Mouse (Mus musculus): ENCODE measurements at regions not wholly inside any gene's neighbourhood (a gene's known extent, or its start where the extent isn't known, plus 50 kb on each side); places are given as distances from the start of the nearest gene placed in this dataset.
A peak's percentile ranks its signal among the peaks of the same experiment; 100 is the strongest.

- H3K4me1 ChIP-seq (ENCODE audit: control insufficient read depth, insufficient read depth, low read length): no peaks in the 10 kb centered on the region
- H3K9me3 ChIP-seq (ENCODE audit: control insufficient read depth, low read depth, low read length): peaks cover 2% of the 10 kb centered on the region; the same call in 1 of the 2 replicates
- H3K9ac ChIP-seq (replicated peaks; ENCODE audit: low read depth, low read length): no peak overlapping the region
- H3K36me3 ChIP-seq (ENCODE audit: control insufficient read depth, insufficient read depth, low read length): no peaks in the 10 kb centered on the region
- no peak overlapping the region for H3K4me3 ChIP-seq (ENCODE audit: low read depth, low read length)
- H3K27me3 ChIP-seq (ENCODE audit: control insufficient read depth, insufficient read depth, low read length): no peaks in the 10 kb centered on the region
- no peak overlapping the region for H3K4me2 ChIP-seq (replicated peaks; ENCODE audit: low read depth, low read length)
- no peak for ATAC-seq (ENCODE audit: insufficient number of reproducible peaks, insufficient read depth, low FRiP score, low read depth)
- 70% methylated on average over 3 of the region's 3 CpGs for WGBS
- no peak overlapping the region for H3K27ac ChIP-seq (ENCODE audit: low read length)
Measured at GRCm38 (mm10) chr6:143648501-143648900, 481.5 kb downstream of the Etnk1 start.

GRCm38 (mm10) chr6:143656576-143656975 is 489.6 kb downstream of the Etnk1 start:
- ATAC-seq (ENCODE audit: insufficient number of reproducible peaks, insufficient read depth, low FRiP score, low read depth): no peak
- Histone ChIP-seq H3K4me1 (ENCODE audit: control insufficient read depth, insufficient read depth, low read length) (no peaks in the 10 kb centered on the region), H3K4me2 (replicated peaks; ENCODE audit: low read depth, low read length) (no peak overlapping the region), H3K9me3 (ENCODE audit: control insufficient read depth, low read depth, low read length) (peaks cover 2% of the 10 kb centered on the region; the same call in 1 of the 2 replicates), H3K4me3 (ENCODE audit: low read depth, low read length) (no peak overlapping the region), H3K36me3 (ENCODE audit: control insufficient read depth, insufficient read depth, low read length) (no peaks in the 10 kb centered on the region), H3K9ac (replicated peaks; ENCODE audit: low read depth, low read length) (no peak overlapping the region), H3K27ac (ENCODE audit: low read length) (peak overlapping the region; percentile 35; the same call in 1 of the 2 replicates), H3K27me3 (ENCODE audit: control insufficient read depth, insufficient read depth, low read length) (no peaks in the 10 kb centered on the region)
- 54% methylated on average over 5 of the region's 5 CpGs for WGBS

GRCm38 (mm10) chr6:143660837-143661236 is 493.8 kb downstream of the Etnk1 start:
- 76% methylated on average over 3 of the region's 3 CpGs for WGBS
- Histone ChIP-seq H3K27ac (ENCODE audit: low read length) (no peak overlapping the region), H3K9ac (replicated peaks; ENCODE audit: low read depth, low read length) (no peak overlapping the region), H3K4me1 (ENCODE audit: control insufficient read depth, insufficient read depth, low read length) (no peaks in the 10 kb centered on the region), H3K27me3 (ENCODE audit: control insufficient read depth, insufficient read depth, low read length) (no peaks in the 10 kb centered on the region), H3K9me3 (ENCODE audit: control insufficient read depth, low read depth, low read length) (no peaks in the 10 kb centered on the region), H3K4me2 (replicated peaks; ENCODE audit: low read depth, low read length) (no peak overlapping the region), H3K36me3 (ENCODE audit: control insufficient read depth, insufficient read depth, low read length) (no peaks in the 10 kb centered on the region), H3K4me3 (ENCODE audit: low read depth, low read length) (no peak overlapping the region)
- no peak for ATAC-seq (ENCODE audit: insufficient number of reproducible peaks, insufficient read depth, low FRiP score, low read depth)

- WGBS: 85% methylated on average over 7 of the region's 7 CpGs
- Histone ChIP-seq H3K4me1 (ENCODE audit: control insufficient read depth, insufficient read depth, low read length) (no peaks in the 10 kb centered on the region), H3K36me3 (ENCODE audit: control insufficient read depth, insufficient read depth, low read length) (no peaks in the 10 kb centered on the region), H3K27me3 (ENCODE audit: control insufficient read depth, insufficient read depth, low read length) (no peaks in the 10 kb centered on the region), H3K4me3 (ENCODE audit: low read depth, low read length) (no peak overlapping the region), H3K9me3 (ENCODE audit: control insufficient read depth, low read depth, low read length) (no peaks in the 10 kb centered on the region), H3K27ac (ENCODE audit: low read length) (no peak overlapping the region), H3K4me2 (replicated peaks; ENCODE audit: low read depth, low read length) (no peak overlapping the region), H3K9ac (replicated peaks; ENCODE audit: low read depth, low read length) (no peak overlapping the region)
- no peak for ATAC-seq (ENCODE audit: insufficient number of reproducible peaks, insufficient read depth, low FRiP score, low read depth)
Measured at GRCm38 (mm10) chr6:143663306-143663705, 496.3 kb downstream of the Etnk1 start.

GRCm38 (mm10) chr6:143665374-143665773 is 498.4 kb downstream of the Etnk1 start:
- 84% methylated on average over 12 of the region's 12 CpGs for WGBS
- Histone ChIP-seq H3K9ac (replicated peaks; ENCODE audit: low read depth, low read length) (no peak overlapping the region), H3K9me3 (ENCODE audit: control insufficient read depth, low read depth, low read length) (no peaks in the 10 kb centered on the region), H3K27ac (ENCODE audit: low read length) (no peak overlapping the region), H3K4me2 (replicated peaks; ENCODE audit: low read depth, low read length) (no peak overlapping the region), H3K27me3 (ENCODE audit: control insufficient read depth, insufficient read depth, low read length) (no peaks in the 10 kb centered on the region), H3K4me1 (ENCODE audit: control insufficient read depth, insufficient read depth, low read length) (no peaks in the 10 kb centered on the region), H3K36me3 (ENCODE audit: control insufficient read depth, insufficient read depth, low read length) (no peaks in the 10 kb centered on the region), H3K4me3 (ENCODE audit: low read depth, low read length) (no peak overlapping the region)
- ATAC-seq (ENCODE audit: insufficient number of reproducible peaks, insufficient read depth, low FRiP score, low read depth): no peak

GRCm38 (mm10) chr6:143668551-143668950 is 501.5 kb downstream of the Etnk1 start:
- Histone ChIP-seq H3K36me3 (ENCODE audit: control insufficient read depth, insufficient read depth, low read length) (no peaks in the 10 kb centered on the region), H3K9ac (replicated peaks; ENCODE audit: low read depth, low read length) (no peak overlapping the region), H3K4me2 (replicated peaks; ENCODE audit: low read depth, low read length) (no peak overlapping the region), H3K4me3 (ENCODE audit: low read depth, low read length) (no peak overlapping the region), H3K4me1 (ENCODE audit: control insufficient read depth, insufficient read depth, low read length) (no peaks in the 10 kb centered on the region), H3K27ac (ENCODE audit: low read length) (no peak overlapping the region), H3K9me3 (ENCODE audit: control insufficient read depth, low read depth, low read length) (no peaks in the 10 kb centered on the region), H3K27me3 (ENCODE audit: control insufficient read depth, insufficient read depth, low read length) (no peaks in the 10 kb centered on the region)
- WGBS: 81% methylated on average over 4 of the region's 4 CpGs
- ATAC-seq (ENCODE audit: insufficient number of reproducible peaks, insufficient read depth, low FRiP score, low read depth): no peak

GRCm38 (mm10) chr6:143669446-143670130 is 502.6 kb downstream of the Etnk1 start:
- H3K27ac ChIP-seq (ENCODE audit: low read length): no peak overlapping the region
- WGBS: 81% methylated on average over 3 of the region's 3 CpGs
- H3K36me3 ChIP-seq (ENCODE audit: control insufficient read depth, insufficient read depth, low read length): no peaks in the 10 kb centered on the region
- no peaks in the 10 kb centered on the region for H3K4me1 ChIP-seq (ENCODE audit: control insufficient read depth, insufficient read depth, low read length)
- H3K27me3 ChIP-seq (ENCODE audit: control insufficient read depth, insufficient read depth, low read length): no peaks in the 10 kb centered on the region
- no peak overlapping the region for H3K4me2 ChIP-seq (replicated peaks; ENCODE audit: low read depth, low read length)
- no peak overlapping the region for H3K4me3 ChIP-seq (ENCODE audit: low read depth, low read length)
- no peak overlapping the region for H3K9ac ChIP-seq (replicated peaks; ENCODE audit: low read depth, low read length)
- ATAC-seq (ENCODE audit: insufficient number of reproducible peaks, insufficient read depth, low FRiP score, low read depth): no peak
- no peaks in the 10 kb centered on the region for H3K9me3 ChIP-seq (ENCODE audit: control insufficient read depth, low read depth, low read length)

GRCm38 (mm10) chr6:143690131-143690530 is 523.1 kb downstream of the Etnk1 start:
- Histone ChIP-seq H3K27me3 (ENCODE audit: control insufficient read depth, insufficient read depth, low read length) (no peaks in the 10 kb centered on the region), H3K4me3 (ENCODE audit: low read depth, low read length) (no peak overlapping the region), H3K9me3 (ENCODE audit: control insufficient read depth, low read depth, low read length) (no peaks in the 10 kb centered on the region), H3K9ac (replicated peaks; ENCODE audit: low read depth, low read length) (no peak overlapping the region), H3K4me1 (ENCODE audit: control insufficient read depth, insufficient read depth, low read length) (no peaks in the 10 kb centered on the region), H3K4me2 (replicated peaks; ENCODE audit: low read depth, low read length) (no peak overlapping the region), H3K27ac (ENCODE audit: low read length) (no peak overlapping the region), H3K36me3 (ENCODE audit: control insufficient read depth, insufficient read depth, low read length) (no peaks in the 10 kb centered on the region)
- 88% methylated on average over 9 of the region's 9 CpGs for WGBS
- no peak for ATAC-seq (ENCODE audit: insufficient number of reproducible peaks, insufficient read depth, low FRiP score, low read depth)

GRCm38 (mm10) chr6:143690866-143691265 is 523.8 kb downstream of the Etnk1 start:
- no peak for ATAC-seq (ENCODE audit: insufficient number of reproducible peaks, insufficient read depth, low FRiP score, low read depth)
- Histone ChIP-seq H3K4me1 (ENCODE audit: control insufficient read depth, insufficient read depth, low read length) (no peaks in the 10 kb centered on the region), H3K4me3 (ENCODE audit: low read depth, low read length) (no peak overlapping the region), H3K9ac (replicated peaks; ENCODE audit: low read depth, low read length) (no peak overlapping the region), H3K4me2 (replicated peaks; ENCODE audit: low read depth, low read length) (no peak overlapping the region), H3K9me3 (ENCODE audit: control insufficient read depth, low read depth, low read length) (no peaks in the 10 kb centered on the region), H3K36me3 (ENCODE audit: control insufficient read depth, insufficient read depth, low read length) (no peaks in the 10 kb centered on the region), H3K27me3 (ENCODE audit: control insufficient read depth, insufficient read depth, low read length) (no peaks in the 10 kb centered on the region), H3K27ac (ENCODE audit: low read length) (no peak overlapping the region)
- 63% methylated on average over 6 of the region's 6 CpGs for WGBS
